Comparison of ENCODE assay signal across 8 mouse cellular contexts in genomic region chr19:5050047-5050905, GRCm38 (mm10). TPM values are rescaled to one million over a fixed set of nuclear protein-coding genes. Genes with fewer than 3 reads are reported as not detected.
A peak's percentile ranks its signal among the peaks of the same experiment; 100 is the strongest.
DNase-seq lines count a peak whose midpoint lies in the region; ATAC-seq and TF ChIP-seq lines count a peak whose summit lies in the region.

Rin1 (plus strand) TSS chr19:5050481.

- H3K4me2 ChIP-seq in hindbrain, embryonic 11.5 days (replicated peaks; ENCODE audit: low read depth, low read length) = 0 out of 2 replicates have a peak within 1 kb of the TSS, but pooled peaks have one; percentile 8
- H3K4me2 ChIP-seq in lung, postnatal 0 days (replicated peaks; ENCODE audit: low read depth, low read length) = peak within 1 kb of the TSS; percentile 54

- H3K36me3 ChIP-seq in forebrain, embryonic 10.5 days (replicated peaks) = peaks cover 46% of the 10 kb centered on the region
- H3K36me3 ChIP-seq in hindbrain, embryonic 11.5 days (ENCODE audit: control insufficient read depth, insufficient read depth, low read length) = peaks cover 4% of the 10 kb centered on the region; the same call in 1 of the 2 replicates
- H3K36me3 ChIP-seq in lung, postnatal 0 days (ENCODE audit: insufficient read depth, low read length) = peaks cover 13% of the 10 kb centered on the region; the same call in 1 of the 2 replicates
- peaks cover 12% of the 10 kb centered on the region for H3K36me3 ChIP-seq in splenic B cell, adult 2 months (ENCODE audit: control insufficient read depth, insufficient read depth, low read length, poor library complexity, severe bottlenecking)

- H3K4me3 ChIP-seq in forebrain, embryonic 10.5 days = peak within 1 kb of the TSS; percentile 37
- no peak within 1 kb of the TSS for H3K4me3 ChIP-seq in hindbrain, embryonic 11.5 days (ENCODE audit: low read depth, low read length)
- peak within 1 kb of the TSS; percentile 14 for H3K4me3 ChIP-seq in lung, postnatal 0 days (ENCODE audit: low read depth, low read length)

- peak within 1 kb of the TSS; percentile 69 for H3K27ac ChIP-seq in forebrain, embryonic 10.5 days
- no peak within 1 kb of the TSS for H3K27ac ChIP-seq in hindbrain, embryonic 11.5 days (ENCODE audit: low read depth, low read length)
- peak within 1 kb of the TSS; percentile 66 for H3K27ac ChIP-seq in lung, postnatal 0 days (ENCODE audit: low read length)

- no peak within 1 kb of the TSS for H3K9ac ChIP-seq in hindbrain, embryonic 11.5 days (ENCODE audit: low read depth, low read length)
- H3K9ac ChIP-seq in lung, postnatal 0 days (replicated peaks; ENCODE audit: low read depth) = 0 out of 2 replicates have a peak within 1 kb of the TSS, but pooled peaks have one; percentile 0

- WGBS in forebrain, embryonic 10.5 days = 15% methylated on average over 14 of the region's 14 CpGs
- 19% methylated on average over 14 of the region's 14 CpGs for WGBS in hindbrain, embryonic 11.5 days
- 17% methylated on average over 13 of the region's 14 CpGs for WGBS in lung, postnatal 0 days

- DNase-seq in B cell, adult 2 months = peak; percentile 53 to 59
- DNase-seq in NIH3T3 (ENCODE audit: low read depth) = peak; percentile 93
- peak; percentile 66 for DNase-seq in forebrain, embryonic 10.5 days (ENCODE audit: extremely low spot score, low spot score)
- DNase-seq in hindbrain, embryonic 11.5 days (ENCODE audit: low spot score) = peak; percentile 57
- peak in 1 of 2 experiments; percentile 53 for DNase-seq in layer of hippocampus, postnatal 10 days (ENCODE audit: low spot score in 2 of 2)
- DNase-seq in lung, postnatal 0 days (ENCODE audit: low spot score) = peak; percentile 92
- DNase-seq in splenic B cell, adult 2 months (ENCODE audit: low read depth, low spot score) = peak; percentile 66
- no peak for DNase-seq in gastrocnemius, adult 18-20 months (ENCODE audit: low spot score)

- peak; percentile 71 for TF ChIP-seq CTCF in lung, postnatal 0 days (IDR thresholded peaks at IDR 0.05)

- 0 out of 2 replicates have a peak, but pooled peaks have one; percentile 12 for TF ChIP-seq EP300 in lung, postnatal 0 days (IDR thresholded peaks at IDR 0.05)

- H3K9me3 ChIP-seq in forebrain, embryonic 10.5 days = no peaks in the 10 kb centered on the region
- H3K9me3 ChIP-seq in hindbrain, embryonic 11.5 days (ENCODE audit: control insufficient read depth, low read length) = no peaks in the 10 kb centered on the region
- no peaks in the 10 kb centered on the region for H3K9me3 ChIP-seq in lung, postnatal 0 days (ENCODE audit: low read length)

- peak; percentile 24; the same call in 1 of the 2 replicates for ATAC-seq in hindbrain, embryonic 11.5 days (ENCODE audit: low FRiP score)
- ATAC-seq in lung, postnatal 0 days = peak; percentile 90

- H3K4me1 ChIP-seq in forebrain, embryonic 10.5 days = peaks cover 43% of the 10 kb centered on the region
- H3K4me1 ChIP-seq in hindbrain, embryonic 11.5 days (replicated peaks; ENCODE audit: control insufficient read depth, insufficient read depth, low read length) = no peaks in the 10 kb centered on the region
- H3K4me1 ChIP-seq in lung, postnatal 0 days (ENCODE audit: insufficient read depth, low read depth, low read length) = no peaks in the 10 kb centered on the region

- peaks cover 46% of the 10 kb centered on the region for H3K27me3 ChIP-seq in forebrain, embryonic 10.5 days (ENCODE audit: poor library complexity, severe bottlenecking)
- H3K27me3 ChIP-seq in hindbrain, embryonic 11.5 days (ENCODE audit: control insufficient read depth, insufficient read depth, low read length) = peaks cover 31% of the 10 kb centered on the region
- no peaks in the 10 kb centered on the region for H3K27me3 ChIP-seq in lung, postnatal 0 days (replicated peaks; ENCODE audit: insufficient read depth, low read length)
- H3K27me3 ChIP-seq in splenic B cell, adult 2 months (ENCODE audit: control insufficient read depth, insufficient read depth, low read length, poor library complexity, severe bottlenecking) = no peaks in the 10 kb centered on the region

RNA-seq across cellular contexts. Expression of gene Rin1, which starts in this region (rescaled TPM):
- polyA plus RNA-seq in forebrain, embryonic 10.5 days (2016; fragmentation: Nextera tagmentation; extraction: Ambion mirVana) = 2.7 and 3.7 TPM in 2 replicates
- polyA plus RNA-seq in hindbrain, embryonic 11.5 days (2014; fragmentation: Nextera tagmentation; extraction: Ambion mirVana) = 0.80 and 1.7 TPM in 2 replicates
- 10 to 100 TPM; 26.4 to 26.6 TPM for total RNA-seq in layer of hippocampus, postnatal 10 days (2021)
- 1.7 and 1.9 TPM in 2 replicates for polyA plus RNA-seq in lung, postnatal 0 days (2015; fragmentation: Nextera tagmentation; extraction: Ambion mirVana)
- total RNA-seq in gastrocnemius, adult 18-20 months (2021) = 1 to 10 TPM in 1 of 2 experiments, under 1 TPM in 1; 0.71 to 1.2 TPM

Comparison
In these comparisons a context has a peak if more than half of its experiments do, and no peak if none do; other contexts are left out.
1. RNA of gene Rin1 (total RNA-seq): 26.4 to 26.6 TPM in layer of hippocampus, postnatal 10 days; 0.71 to 1.2 TPM in gastrocnemius, adult 18-20 months; every median in the first group is over 10 times any median in the second.